Mouse (Mus musculus) lung, adult 2 months (tissue): ENCODE data around the gene Ticam1. TPM values are rescaled to one million over a fixed set of nuclear protein-coding genes. Genes with fewer than 3 reads are reported as not detected.

ENCODE experiments used
- DNase-seq: peaks from one replicate; pipeline ENCODE4 v3.0.0; 2022
- H3K4me1 ChIP-seq: fragments of 200-500 bp; 2 replicates; pipeline ENCODE4 v1.6.1; 2011; ENCODE audit warnings: low read length; ENCODE audit not compliant: control insufficient read depth, insufficient read depth
- H3K4me3 ChIP-seq: fragments of 200-500 bp; replicated peaks from 2 replicates; pipeline ENCODE3; 2011; ENCODE audit warnings: low read depth, mild to moderate bottlenecking, control low read depth, low read length; ENCODE audit errors: extremely low read depth
- CTCF ChIP-seq: fragments of 200-500 bp; IDR thresholded peaks from 2 replicates; pipeline ENCODE4 v1.5.1; 2011; ENCODE audit warnings: mild to moderate bottlenecking, low read length, control low read depth; ENCODE audit not compliant: insufficient read depth
- POLR2A ChIP-seq: fragments of 200-500 bp; IDR thresholded peaks from 2 replicates; pipeline ENCODE4 v1.6.1; 2011; ENCODE audit warnings: low read depth, mild to moderate bottlenecking, control low read depth, low read length, borderline replicate concordance; ENCODE audit errors: extremely low read depth
- WGBS: fragments of 180-500 bp; shearing (Covaris S2); methylation state at CpG from one replicate; pipeline ENCODE4 v1.1.7; 2018; 5-methylcytosine and 5-hydroxymethylcytosine counted together
- polyA plus RNA-seq: library from polyadenylated mRNA; depleted of rRNA; stranded (reverse); fragments of >200 nt; gene quantifications from 2 replicates; pipeline ENCODE4 v1.2.3, GENCODE M21; 2012

The Ticam1 gene
- polyA plus RNA-seq, 1 experiment, result 18.1 TPM

- H3K4me1 ChIP-seq, result peaks cover 15% of the 10 kb centered on the region
- no peak for DNase-seq
- WGBS, result 6% methylated on average over 56 of the region's 58 CpGs
- H3K4me3 ChIP-seq, result peak overlapping the region; percentile 67
- TF ChIP-seq CTCF, result no peak
- no peak for TF ChIP-seq POLR2A
Measured at GRCm38 (mm10) chr17:56257181-56257894, 19.2 kb downstream of the Ticam1 start.

- DNase-seq, result peak; percentile 87
- peak within 1 kb of the TSS; percentile 83 for H3K4me3 ChIP-seq
- H3K4me1 ChIP-seq, result peaks cover 15% of the 10 kb centered on the region
- WGBS, result under 1% methylated on average over 28 of the region's 28 CpGs
- TF ChIP-seq POLR2A (peak; percentile 55; the same call in 1 of the 2 replicates), CTCF (no peak)
Measured at GRCm38 (mm10) chr17:56256239-56256881, 20.2 kb downstream of the Ticam1 start, which contains the start of gene Fem1a. Fem1a (plus strand) TSS chr17:56256810.

GRCm38 (mm10) chr17:56255863-56256238, 20.7 kb downstream of the Ticam1 start:
- TF ChIP-seq POLR2A (peak; percentile 42; the same call in 1 of the 2 replicates), CTCF (peak; percentile 72)
- peak overlapping the region; percentile 83 for H3K4me3 ChIP-seq
- DNase-seq, result peak; percentile 97
- under 1% methylated on average over 32 of the region's 32 CpGs for WGBS
- peaks cover 15% of the 10 kb centered on the region for H3K4me1 ChIP-seq

- WGBS, result 15% methylated on average over 9 of the region's 9 CpGs
- Histone ChIP-seq H3K4me3 (no peak overlapping the region), H3K4me1 (peaks cover 15% of the 10 kb centered on the region)
- no peak for DNase-seq
- no peak for TF ChIP-seq POLR2A
- no peak for TF ChIP-seq CTCF
Measured at GRCm38 (mm10) chr17:56255429-56255828, 21.2 kb downstream of the Ticam1 start.

GRCm38 (mm10) chr17:56254695-56255094, 21.9 kb downstream of the Ticam1 start:
- no peak for TF ChIP-seq POLR2A
- TF ChIP-seq CTCF, result no peak
- 88% methylated on average over 4 of the region's 4 CpGs for whole genome bisulfite sequencing
- Histone ChIP-seq H3K4me1 (peaks cover 9% of the 10 kb centered on the region), H3K4me3 (no peak overlapping the region)
- DNase-seq, result no peak

GRCm38 (mm10) chr17:56251136-56251829, 25.3 kb downstream of the Ticam1 start:
- Histone ChIP-seq H3K4me1 (no peaks in the 10 kb centered on the region; the same call in 1 of the 2 replicates), H3K4me3 (no peak overlapping the region)
- peak; percentile 72 for DNase-seq
- 10% methylated on average over 6 of the region's 6 CpGs for WGBS
- no peak for TF ChIP-seq POLR2A
- peak; percentile 72 for TF ChIP-seq CTCF

GRCm38 (mm10) chr17:56245608-56246007, 31.0 kb downstream of the Ticam1 start:
- H3K4me1 ChIP-seq, result no peaks in the 10 kb centered on the region; the same call in 1 of the 2 replicates
- 63% methylated on average over 7 of the region's 7 CpGs for WGBS
- no peak for DNase-seq
- no peak for TF ChIP-seq CTCF
- TF ChIP-seq POLR2A, result no peak
- no peak overlapping the region for H3K4me3 ChIP-seq

GRCm38 (mm10) chr17:56241541-56242401, 34.8 kb downstream of the Ticam1 start:
- no peaks in the 10 kb centered on the region for H3K4me1 ChIP-seq
- peak; percentile 85 for DNase-seq
- TF ChIP-seq POLR2A (no peak), CTCF (0 out of 2 replicates have a peak, but pooled peaks have one; percentile 3)
- H3K4me3 ChIP-seq, result no peak overlapping the region
- 3% methylated on average over 33 of the region's 33 CpGs for whole genome bisulfite sequencing

GRCm38 (mm10) chr17:56233818-56234469, 42.6 kb downstream of the Ticam1 start:
- H3K4me1 ChIP-seq, result no peaks in the 10 kb centered on the region
- DNase-seq, result no peak
- TF ChIP-seq POLR2A (no peak), CTCF (no peak)
- H3K4me3 ChIP-seq, result no peak overlapping the region
- WGBS, result 7% methylated on average over 14 of the region's 14 CpGs
